Mouse (Mus musculus) cerebral cortex, adult 2 months (tissue): ENCODE results near the gene Hmcn2.

ENCODE experiments used
- WGBS: fragments of 180-500 bp; shearing (Covaris S2); methylation state at CpG from one replicate; pipeline ENCODE4 v1.1.7; 2018; 5-methylcytosine and 5-hydroxymethylcytosine counted together

Gene Hmcn2

GRCm38 (mm10) chr2:31454280-31454679, 140.1 kb downstream of the Hmcn2 start:
- WGBS: 44% methylated on average over 8 of the region's 8 CpGs

DNA sequence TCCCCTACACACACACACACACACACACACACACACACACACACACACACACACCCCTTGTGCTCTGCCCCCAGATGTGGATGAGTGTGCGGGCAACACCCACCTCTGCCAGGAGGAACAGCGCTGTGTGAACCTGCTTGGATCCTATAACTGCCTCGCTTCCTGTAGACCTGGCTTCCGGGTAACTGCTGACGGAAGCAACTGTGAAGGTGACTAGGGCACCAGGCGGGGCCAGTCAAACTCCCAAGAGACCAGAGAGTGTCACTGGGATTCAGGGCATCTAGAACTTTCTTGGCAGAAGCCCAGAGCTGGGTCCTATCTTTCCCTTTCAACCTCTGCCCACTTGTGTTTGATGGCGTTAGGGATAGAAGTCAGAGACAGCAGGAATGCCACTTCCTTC, 141.2 kb downstream of the Hmcn2 start:
- 90% methylated on average over 7 of the region's 7 CpGs for WGBS

GRCm38 (mm10) chr2:31458460-31458859, 144.2 kb downstream of the Hmcn2 start:
- WGBS: 72% methylated on average over 5 of the region's 5 CpGs

GRCm38 (mm10) chr2:31458989-31459936, 145.0 kb downstream of the Hmcn2 start:
- 62% methylated on average over 16 of the region's 16 CpGs for WGBS

GRCm38 (mm10) chr2:31460025-31460571, 145.9 kb downstream of the Hmcn2 start:
- 6% methylated on average over 48 of the region's 48 CpGs for WGBS

- WGBS: 87% methylated on average over 7 of the region's 7 CpGs
Measured at GRCm38 (mm10) chr2:31460920-31461319, 146.7 kb downstream of the Hmcn2 start.

DNA sequence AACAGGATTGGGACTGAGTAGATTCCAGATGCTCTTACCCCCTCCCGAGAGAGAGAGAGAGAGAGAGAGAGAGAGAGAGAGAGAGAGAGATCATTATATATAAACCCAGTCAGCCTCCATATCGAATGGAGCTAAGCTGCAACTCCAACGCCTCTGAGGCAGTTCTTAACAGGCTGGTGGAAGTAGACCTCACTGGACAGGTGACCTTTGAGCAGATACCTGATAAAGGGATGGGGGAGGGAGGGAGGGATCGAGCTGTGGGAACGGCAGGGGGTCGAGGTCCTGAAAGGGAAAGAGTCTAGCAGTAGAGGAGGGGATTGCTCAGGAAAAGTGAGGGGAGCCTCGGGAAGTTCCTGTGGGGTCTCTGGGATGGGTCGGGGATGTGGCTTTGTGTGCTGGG, 147.8 kb downstream of the Hmcn2 start:
- WGBS: 44% methylated on average over 8 of the region's 8 CpGs

DNA sequence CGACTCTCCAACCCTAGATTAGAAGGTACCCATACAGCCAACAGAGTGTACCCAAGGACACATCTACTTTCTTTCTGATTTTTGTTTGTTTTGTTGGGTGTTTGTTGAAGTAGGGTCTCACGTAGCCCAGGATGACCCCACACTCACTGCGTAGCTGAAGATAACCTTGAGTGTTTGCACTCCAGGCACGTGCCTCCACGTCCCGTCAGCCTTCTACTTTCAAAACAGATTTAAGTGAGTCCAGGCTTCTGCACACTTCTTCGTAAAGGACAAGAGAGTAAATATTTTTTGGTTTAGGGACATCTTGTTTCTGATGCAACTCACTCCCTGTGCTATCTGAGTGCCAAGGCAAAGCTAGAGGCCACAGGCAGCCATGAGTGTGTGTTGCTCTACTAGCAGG, 149.0 kb downstream of the Hmcn2 start:
- WGBS: 92% methylated on average over 7 of the region's 7 CpGs

DNA sequence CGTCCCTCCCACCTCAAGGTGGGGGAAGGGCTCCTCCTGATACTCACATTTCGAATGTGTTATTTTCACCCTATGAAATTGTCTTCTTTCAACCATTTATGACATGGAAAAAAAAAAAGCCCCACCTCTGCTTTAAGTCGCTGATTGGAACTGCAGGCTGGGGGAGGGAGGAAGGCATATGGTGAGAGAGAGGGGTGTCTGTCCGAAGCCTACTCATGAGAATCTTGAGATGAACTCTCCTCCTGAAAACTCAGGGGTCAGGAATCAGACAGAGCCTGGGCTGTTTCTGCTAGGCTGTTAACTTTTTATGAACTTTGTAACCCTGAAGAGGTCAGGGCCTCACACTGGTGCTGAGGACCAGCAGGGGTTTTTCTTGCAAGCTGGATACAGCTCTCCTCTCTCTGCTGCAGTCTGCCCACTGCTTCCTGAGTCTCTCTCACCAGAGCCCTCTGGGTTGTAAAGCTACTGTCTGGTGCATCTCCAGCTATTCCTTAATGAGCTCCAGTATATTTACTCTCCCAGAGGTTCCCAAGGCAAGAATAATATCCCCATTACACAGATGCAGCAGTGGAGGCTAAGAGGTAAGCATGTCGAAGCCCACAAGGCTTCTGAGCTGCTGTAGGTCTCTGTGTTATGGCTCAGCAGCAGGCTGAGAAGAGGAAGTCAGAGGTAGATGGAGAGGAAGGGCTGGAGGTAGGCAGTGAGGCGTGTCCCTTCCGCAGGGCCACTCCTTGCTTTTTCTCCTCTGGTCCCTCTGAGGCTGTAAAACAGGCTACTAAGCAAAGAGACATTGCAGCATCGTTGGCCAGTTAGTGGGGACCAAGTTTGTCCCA, 149.7 kb downstream of the Hmcn2 start:
- 63% methylated on average over 8 of the region's 8 CpGs for WGBS

DNA sequence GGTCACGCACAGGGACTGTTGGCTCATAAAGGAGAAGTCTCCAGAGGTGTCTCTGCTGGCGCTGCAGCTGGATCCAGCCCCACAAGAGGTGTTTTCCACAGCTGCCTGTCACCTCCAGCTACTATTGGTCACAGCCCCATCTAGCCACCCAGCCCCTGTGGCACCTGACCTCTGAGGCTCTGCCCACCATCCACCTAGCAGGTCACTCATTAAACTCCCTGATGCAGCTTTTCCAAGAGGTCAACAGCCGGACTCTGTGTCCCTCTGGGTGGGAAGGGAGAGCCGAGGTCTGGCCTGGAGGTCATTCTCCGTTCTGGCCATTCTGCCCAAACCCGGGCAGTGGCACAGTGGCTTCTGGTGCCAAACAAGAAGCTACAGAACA, 150.3 kb downstream of the Hmcn2 start:
- 84% methylated on average over 6 of the region's 6 CpGs for WGBS

- WGBS: 93% methylated on average over 1 of the region's 1 CpGs
Measured at GRCm38 (mm10) chr2:31467457-31467856, 153.2 kb downstream of the Hmcn2 start.

DNA sequence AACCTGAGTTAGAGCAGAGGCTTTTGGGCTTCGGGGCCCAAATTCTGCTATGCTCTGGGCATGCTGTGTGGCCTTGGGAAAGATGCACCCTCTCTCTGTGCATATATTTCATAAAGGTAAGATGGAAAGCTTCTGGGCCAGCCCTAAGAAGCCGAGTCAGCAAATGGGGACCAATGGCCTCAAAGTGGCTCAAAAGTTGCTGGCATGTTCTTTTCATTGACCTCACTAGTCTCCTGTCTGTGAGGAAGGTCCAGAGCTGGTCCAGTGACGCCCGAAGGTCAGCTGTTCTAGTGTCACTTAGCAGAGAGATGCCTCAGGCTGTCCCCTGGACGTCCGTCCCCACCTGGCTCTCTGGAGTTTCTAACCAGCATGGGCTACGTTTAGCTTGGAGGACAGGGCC, 154.6 kb downstream of the Hmcn2 start:
- 95% methylated on average over 7 of the region's 7 CpGs for WGBS

DNA sequence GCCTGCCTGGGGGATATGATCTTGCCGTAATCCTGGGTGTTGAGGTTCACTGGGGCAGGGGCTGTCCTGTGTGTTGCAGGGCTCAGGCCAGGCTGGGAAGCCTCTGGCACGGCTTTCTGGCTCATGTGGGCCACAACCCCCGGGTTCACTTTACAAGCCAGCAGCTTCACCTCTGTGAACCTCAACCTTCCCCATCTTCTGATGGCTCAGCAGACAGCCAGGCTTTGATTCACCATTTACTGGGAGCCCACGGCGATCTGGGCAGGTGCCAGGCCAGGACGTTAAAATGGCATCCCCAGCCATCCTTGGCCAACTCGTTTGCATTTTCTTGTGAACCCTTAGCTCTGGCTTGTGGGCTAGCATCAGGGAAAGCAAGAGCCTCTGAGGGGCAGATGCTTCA, 155.3 kb downstream of the Hmcn2 start:
- WGBS: 36% methylated on average over 7 of the region's 7 CpGs

- WGBS: 1% methylated on average over 48 of the region's 49 CpGs
Measured at GRCm38 (mm10) chr2:31469931-31470682, 155.9 kb downstream of the Hmcn2 start, which contains the start of gene Ass1. Gene Ass1, plus strand, starts transcription at chr2:31470207.

DNA sequence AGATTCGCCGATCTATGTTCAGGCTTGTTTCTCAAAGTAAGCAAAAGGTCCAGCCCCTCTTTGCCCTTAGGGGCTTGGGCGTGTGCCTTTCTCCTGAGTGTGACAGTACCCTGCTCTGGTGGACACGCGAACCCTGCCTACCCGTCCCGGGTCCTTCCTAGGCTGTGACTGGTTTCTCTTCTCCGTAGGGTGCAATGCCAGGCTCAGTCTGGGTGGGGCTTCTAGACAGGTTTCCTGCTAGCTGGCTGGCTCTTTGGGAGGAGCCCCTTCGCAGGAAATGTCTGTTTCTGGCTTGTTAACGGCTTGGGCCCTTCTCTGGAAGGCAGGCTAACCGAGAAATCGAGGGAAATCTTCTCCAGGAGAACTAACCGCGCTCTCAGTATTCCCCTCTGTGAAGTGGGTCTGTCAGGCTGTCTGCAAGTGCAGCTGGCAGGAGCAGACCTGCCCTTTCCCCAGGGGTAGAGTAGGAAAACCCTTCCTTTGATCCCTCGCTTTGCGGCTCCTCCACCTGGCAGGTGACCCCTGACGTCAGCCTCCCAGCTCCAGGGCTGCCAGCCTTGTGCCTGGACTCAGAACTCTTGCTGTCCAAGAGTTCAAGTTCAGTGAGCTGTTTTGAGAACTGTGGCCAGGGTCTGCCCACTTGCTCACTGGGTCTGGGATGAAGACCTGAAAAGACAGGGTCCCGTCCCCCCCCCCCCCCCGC, 156.6 kb downstream of the Hmcn2 start:
- 12% methylated on average over 19 of the region's 19 CpGs for WGBS

DNA sequence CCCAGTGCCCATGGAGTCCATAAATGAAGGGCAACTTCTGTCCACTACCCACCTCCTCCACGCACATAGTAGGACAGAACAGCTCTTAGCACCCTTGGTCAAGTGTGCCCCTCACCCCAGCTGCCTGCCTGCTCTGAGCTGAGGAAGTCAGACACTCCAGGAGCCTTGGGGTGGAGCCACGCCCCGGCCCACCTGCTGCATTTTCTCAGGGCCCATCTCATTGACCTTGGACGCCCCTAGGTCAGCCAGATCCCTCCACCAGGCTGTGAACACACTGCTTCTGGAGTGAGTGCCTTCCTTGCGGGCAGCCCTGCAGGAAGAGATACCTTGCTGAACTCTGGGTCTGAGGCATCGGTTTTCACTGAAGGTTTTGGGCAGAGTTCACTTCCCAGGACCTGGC, 157.4 kb downstream of the Hmcn2 start:
- 83% methylated on average over 6 of the region's 6 CpGs for WGBS

- 51% methylated on average over 10 of the region's 10 CpGs for WGBS
Measured at GRCm38 (mm10) chr2:31472406-31473065, 158.3 kb downstream of the Hmcn2 start.

DNA sequence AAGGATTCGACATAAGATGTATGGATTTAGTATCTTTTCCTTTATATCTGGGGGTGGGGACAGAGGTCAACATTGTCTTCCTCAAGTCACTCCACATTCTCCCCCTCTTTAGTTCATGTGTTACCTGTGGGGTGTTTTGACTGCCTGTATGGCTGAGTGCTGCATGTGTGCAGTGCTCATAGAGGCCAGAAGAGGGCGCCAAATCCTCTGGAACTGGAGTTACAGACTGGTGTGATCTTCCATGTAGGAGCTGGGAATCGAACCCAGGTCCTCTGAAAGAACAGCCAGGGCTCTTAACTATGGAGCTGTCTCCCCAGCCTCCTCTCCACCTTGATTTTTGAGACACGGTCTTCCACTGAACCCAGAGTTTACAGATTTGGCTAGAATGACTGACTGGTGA, 159.7 kb downstream of the Hmcn2 start:
- WGBS: 69% methylated on average over 4 of the region's 4 CpGs

DNA sequence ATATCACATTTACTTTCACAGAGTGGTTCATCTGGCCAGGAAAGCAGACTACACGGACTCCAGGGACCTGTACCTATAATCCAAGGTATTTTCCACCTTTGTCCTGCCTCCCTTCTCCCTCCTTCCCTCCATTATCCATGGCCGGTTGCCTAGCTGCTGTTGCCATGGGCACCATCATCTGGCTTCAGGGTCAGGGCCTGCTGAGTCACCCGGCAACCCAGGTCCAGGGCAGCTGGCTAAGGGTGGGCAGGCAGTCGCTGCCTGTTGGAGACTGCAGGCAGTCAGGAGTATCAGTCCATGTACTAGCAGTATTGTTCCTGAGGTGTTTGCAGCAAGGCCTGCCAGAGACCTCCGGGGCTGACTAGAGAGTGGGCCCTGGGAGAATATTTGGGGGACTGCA, 160.5 kb downstream of the Hmcn2 start:
- 80% methylated on average over 5 of the region's 5 CpGs for WGBS

- WGBS: 72% methylated on average over 10 of the region's 10 CpGs
Measured at GRCm38 (mm10) chr2:31476107-31476820, 162.0 kb downstream of the Hmcn2 start.
